Mouse (Mus musculus): ENCODE measurements at regions not wholly inside any gene's neighbourhood (a gene's known extent, or its start where the extent isn't known, plus 50 kb on each side); places are given as distances from the start of the nearest gene placed in this dataset.

DNA sequence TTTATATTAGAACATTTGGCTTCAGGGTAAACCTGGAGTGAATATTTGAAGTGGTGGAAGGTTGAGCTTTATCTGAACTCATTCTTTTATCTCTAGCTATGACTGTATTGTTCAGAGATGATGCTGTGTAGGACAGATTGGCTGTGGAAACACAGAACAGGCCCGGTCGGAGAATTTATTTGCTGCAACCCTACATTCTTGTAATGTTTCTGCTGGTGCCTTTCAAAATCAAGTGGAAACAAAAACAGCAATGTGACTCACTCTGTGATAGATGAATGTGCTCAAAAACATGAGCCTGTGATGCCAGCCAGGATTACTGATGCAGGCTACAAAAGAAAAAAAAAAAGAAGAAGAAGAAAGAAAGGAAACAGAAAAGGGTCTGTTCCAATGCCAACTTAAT lies 928.3 kb downstream of the Efnb2 start:
- no peaks in the 10 kb centered on the region for H3K79me2 ChIP-seq (ENCODE audit: control insufficient read depth, insufficient read depth, low read length, poor library complexity)
- no peaks in the 10 kb centered on the region for H3K4me1 ChIP-seq (ENCODE audit: control insufficient read depth in 1 of 2, insufficient read depth in 2 of 2, low read length in 2 of 2)
- no peak overlapping the region for H3K27ac ChIP-seq (ENCODE audit: control insufficient read depth, low read depth, low read length)
- DNase-seq (ENCODE audit: low read depth, low spot score): no peak
- no peak overlapping the region for H3K9ac ChIP-seq (ENCODE audit: control insufficient read depth, low read depth, low read length, poor library complexity, severe bottlenecking)
- H3K9me3 ChIP-seq (replicated peaks; ENCODE audit: insufficient read depth, low read length): no peaks in the 10 kb centered on the region
- H3K27me3 ChIP-seq (ENCODE audit: control insufficient read depth in 1 of 2, insufficient read depth in 2 of 2, low read length in 2 of 2): no peaks in the 10 kb centered on the region
- H3K36me3 ChIP-seq (ENCODE audit: control insufficient read depth in 1 of 2, insufficient read depth in 2 of 2, low read length in 2 of 2): no peaks in the 10 kb centered on the region
- no peak overlapping the region for H3K4me3 ChIP-seq (ENCODE audit: control insufficient read depth in 1 of 2, insufficient read depth in 1 of 2, low read depth in 2 of 2, low read length in 2 of 2)
- TF ChIP-seq ZC3H11A (IDR thresholded peaks at IDR 0.05; ENCODE audit: low read depth, low read length) (no peak), GABPA (IDR thresholded peaks at IDR 0.05; ENCODE audit: low read depth, low read length) (no peak), MXI1 (IDR thresholded peaks at IDR 0.05; ENCODE audit: low read depth, low read length) (no peak)

DNA sequence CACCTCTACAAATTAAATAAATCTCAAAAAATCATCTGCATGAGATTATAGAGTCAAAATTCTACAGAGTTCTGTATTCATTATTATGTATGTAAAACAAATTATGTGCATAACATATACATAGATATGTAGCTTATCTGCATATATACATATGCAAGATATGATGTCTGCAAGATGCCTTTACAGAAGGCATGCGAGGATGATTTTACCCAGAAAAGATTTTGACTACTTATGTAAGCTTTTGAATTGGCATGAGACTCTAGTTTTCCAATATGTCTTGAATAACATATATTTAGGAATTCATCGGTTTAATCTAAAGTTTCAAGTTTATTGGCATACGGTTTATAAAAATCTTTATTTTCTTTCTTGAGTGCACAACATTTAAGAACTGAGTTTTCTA lies 939.2 kb downstream of the Efnb2 start:
- Histone ChIP-seq H3K9me3 (replicated peaks; ENCODE audit: insufficient read depth, low read length) (no peaks in the 10 kb centered on the region), H3K4me3 (ENCODE audit: control insufficient read depth in 1 of 2, insufficient read depth in 1 of 2, low read depth in 2 of 2, low read length in 2 of 2) (no peak overlapping the region), H3K4me1 (ENCODE audit: control insufficient read depth in 1 of 2, insufficient read depth in 2 of 2, low read length in 2 of 2) (no peaks in the 10 kb centered on the region), H3K36me3 (ENCODE audit: control insufficient read depth in 1 of 2, insufficient read depth in 2 of 2, low read length in 2 of 2) (no peaks in the 10 kb centered on the region), H3K27ac (ENCODE audit: control insufficient read depth, low read depth, low read length) (no peak overlapping the region), H3K27me3 (ENCODE audit: control insufficient read depth in 1 of 2, insufficient read depth in 2 of 2, low read length in 2 of 2) (no peaks in the 10 kb centered on the region), H3K9ac (ENCODE audit: control insufficient read depth, low read depth, low read length, poor library complexity, severe bottlenecking) (no peak overlapping the region), H3K79me2 (ENCODE audit: control insufficient read depth, insufficient read depth, low read length, poor library complexity) (no peaks in the 10 kb centered on the region)
- TF ChIP-seq CTCF (IDR thresholded peaks at IDR 0.05 in 2 of 3, conservative IDR thresholded peaks at IDR 0.05 in 1 of 3; ENCODE audit: control insufficient read depth in 1 of 3, insufficient read depth in 1 of 3, low read depth in 2 of 3, low read length in 3 of 3, poor library complexity in 1 of 3, severe bottlenecking in 1 of 3) (no peak), MAZ (IDR thresholded peaks at IDR 0.05; ENCODE audit: low read depth, low read length) (no peak)
- no peak for DNase-seq (ENCODE audit: low read depth, low spot score)

DNA sequence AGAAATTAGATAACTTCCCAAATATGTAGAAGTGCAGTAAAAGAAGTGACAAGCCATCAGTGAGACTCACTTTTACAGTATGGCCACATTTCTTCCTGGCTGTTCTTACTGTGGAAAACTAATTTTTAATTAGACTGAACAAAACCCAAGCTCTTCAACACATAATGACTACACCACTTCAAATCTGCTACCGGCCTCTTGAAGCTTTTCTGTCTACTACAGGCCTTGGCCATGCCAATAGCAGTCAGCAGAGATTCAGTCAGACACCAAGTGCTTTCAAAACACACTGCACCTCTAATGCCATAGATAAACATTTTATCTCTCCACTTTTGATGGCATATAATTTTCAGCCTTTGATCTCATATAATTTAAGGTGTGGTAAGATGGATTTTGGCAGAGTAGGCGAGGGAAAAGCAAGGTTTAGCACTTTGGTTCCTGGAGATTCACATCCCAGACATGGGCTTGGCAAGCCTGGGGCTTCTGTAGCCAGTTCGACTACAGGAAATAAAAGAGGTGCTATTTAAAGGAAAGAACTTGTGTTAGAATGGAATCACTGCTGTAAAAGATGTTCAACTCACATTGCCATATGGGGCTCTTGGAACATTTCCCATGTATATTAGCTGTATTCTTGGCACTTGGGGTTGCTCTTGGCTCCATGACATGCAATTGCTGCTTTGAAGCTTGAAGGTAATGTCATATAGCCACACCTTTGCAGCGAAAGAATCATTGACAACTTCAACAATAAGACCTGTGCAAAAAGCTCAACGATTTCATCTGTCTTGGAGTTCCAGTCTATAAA lies 941.9 kb downstream of the Efnb2 start:
- Histone ChIP-seq H3K36me3 (ENCODE audit: control insufficient read depth in 1 of 2, insufficient read depth in 2 of 2, low read length in 2 of 2) (no peaks in the 10 kb centered on the region), H3K27me3 (ENCODE audit: control insufficient read depth in 1 of 2, insufficient read depth in 2 of 2, low read length in 2 of 2) (no peaks in the 10 kb centered on the region), H3K27ac (ENCODE audit: control insufficient read depth, low read depth, low read length) (no peak overlapping the region), H3K79me2 (ENCODE audit: control insufficient read depth, insufficient read depth, low read length, poor library complexity) (no peaks in the 10 kb centered on the region), H3K9me3 (replicated peaks; ENCODE audit: insufficient read depth, low read length) (no peaks in the 10 kb centered on the region), H3K9ac (ENCODE audit: control insufficient read depth, low read depth, low read length, poor library complexity, severe bottlenecking) (no peak overlapping the region), H3K4me3 (ENCODE audit: control insufficient read depth in 1 of 2, insufficient read depth in 1 of 2, low read depth in 2 of 2, low read length in 2 of 2) (no peak overlapping the region), H3K4me1 (ENCODE audit: control insufficient read depth in 1 of 2, insufficient read depth in 2 of 2, low read length in 2 of 2) (no peaks in the 10 kb centered on the region)
- no peak for DNase-seq (ENCODE audit: low read depth, low spot score)
- TF ChIP-seq TAL1 (IDR thresholded peaks at IDR 0.05; ENCODE audit: low read length) (no peak), USF2 (IDR thresholded peaks at IDR 0.05; ENCODE audit: borderline replicate concordance in 1 of 2, insufficient read depth in 1 of 2, low read depth in 1 of 2, low read length in 2 of 2) (no peak), POLR2AphosphoS2 (IDR thresholded peaks at IDR 0.05; ENCODE audit: low read length) (no peak), USF1 (IDR thresholded peaks at IDR 0.05; ENCODE audit: low read depth, low read length) (no peak), KAT2A (conservative IDR thresholded peaks at IDR 0.05; ENCODE audit: low read depth, low read length) (no peak), JUND (IDR thresholded peaks at IDR 0.05; ENCODE audit: low read depth, low read length) (no peak), E2F4 (IDR thresholded peaks at IDR 0.05; ENCODE audit: borderline replicate concordance, low read depth, low read length) (no peak), ZKSCAN1 (IDR thresholded peaks at IDR 0.05; ENCODE audit: low read depth, low read length) (no peak), CHD2 (IDR thresholded peaks at IDR 0.05; ENCODE audit: low read length) (no peak), ELF1 (IDR thresholded peaks at IDR 0.05; ENCODE audit: low read depth, low read length) (no peak), SMC3 (IDR thresholded peaks at IDR 0.05; ENCODE audit: low read depth, low read length) (no peak), UBTF (IDR thresholded peaks at IDR 0.05; ENCODE audit: borderline replicate concordance, insufficient read depth, low read depth, low read length) (no peak)
